Mouse (Mus musculus) megakaryocyte, embryonic 14.5 days (primary cell): ENCODE data around the gene Myom1.

Experiments
- FLI1 ChIP-seq: IDR thresholded peaks from 2 replicates; pipeline ENCODE4 v1.6.1; 2012; ENCODE audit warnings: low read length, inconsistent platforms, mixed read lengths
- GATA1 ChIP-seq: IDR thresholded peaks from 3 replicates; pipeline ENCODE4 v1.6.1; 2012; ENCODE audit warnings: mixed read lengths, low read length, inconsistent platforms, borderline replicate concordance

GRCm38 (mm10) chr17:71102571-71103551, 100.4 kb downstream of the Myom1 start:
- no peak for TF ChIP-seq FLI1
- no peak for TF ChIP-seq GATA1
